Mouse (Mus musculus): Measurements from ENCODE around the gene Gsto2.

Gene Gsto2

GRCm38 (mm10) chr19:47890489-47891130, 25.3 kb downstream of the Gsto2 start:
- intact Hi-C loops (cut with DNase I) = no loop called here

GRCm38 (mm10) chr19:47891562-47892312, 26.4 kb downstream of the Gsto2 start:
- intact Hi-C loops (cut with DNase I) = no loop called here

- intact Hi-C loops (cut with DNase I) = no loop called here
These were observed 27.8 kb downstream of the Gsto2 start for GRCm38 (mm10) chr19:47893092-47893491.

- intact Hi-C loops (cut with DNase I) = no loop called here
These were observed 33.2 kb downstream of the Gsto2 start for GRCm38 (mm10) chr19:47898472-47899079.

- intact Hi-C loops (cut with DNase I) = no loop called here
These were observed 34.7 kb downstream of the Gsto2 start for GRCm38 (mm10) chr19:47900012-47900411.

- intact Hi-C loops (cut with DNase I) = no loop called here
These were observed 35.2 kb downstream of the Gsto2 start for GRCm38 (mm10) chr19:47900558-47900957.

- intact Hi-C loops (cut with DNase I) = no loop called here
These were observed 37.2 kb downstream of the Gsto2 start for GRCm38 (mm10) chr19:47902316-47903201.

- intact Hi-C loops (cut with DNase I) = no loop called here
These were observed 38.3 kb downstream of the Gsto2 start for GRCm38 (mm10) chr19:47903679-47904078.

- intact Hi-C loops (cut with DNase I) = no loop called here
These were observed 39.7 kb downstream of the Gsto2 start for GRCm38 (mm10) chr19:47905081-47905480.

GRCm38 (mm10) chr19:47905603-47906002, 40.3 kb downstream of the Gsto2 start:
- intact Hi-C loops (cut with DNase I) = no loop called here

GRCm38 (mm10) chr19:47907596-47907995, 42.3 kb downstream of the Gsto2 start:
- intact Hi-C loops (cut with DNase I) = no loop called here

- intact Hi-C loops (cut with DNase I) = no loop called here
These were observed 43.6 kb downstream of the Gsto2 start for GRCm38 (mm10) chr19:47908961-47909371.

- intact Hi-C loops (cut with DNase I) = no loop called here
These were observed 44.2 kb downstream of the Gsto2 start for GRCm38 (mm10) chr19:47909387-47910116.

- intact Hi-C loops (cut with DNase I) = no loop called here
These were observed 44.8 kb downstream of the Gsto2 start for GRCm38 (mm10) chr19:47910117-47910618.

- intact Hi-C loops (cut with DNase I) = no loop called here
These were observed 45.4 kb downstream of the Gsto2 start for GRCm38 (mm10) chr19:47910751-47911150.

GRCm38 (mm10) chr19:47913344-47913743, 48.0 kb downstream of the Gsto2 start:
- intact Hi-C loops (cut with DNase I) = no loop called here

- intact Hi-C loops (cut with DNase I) = no loop called here
These were observed 48.9 kb downstream of the Gsto2 start for GRCm38 (mm10) chr19:47914191-47914590.

GRCm38 (mm10) chr19:47915251-47915650, 49.9 kb downstream of the Gsto2 start:
- intact Hi-C loops (cut with DNase I) = no loop called here

GRCm38 (mm10) chr19:47917396-47917795, 52.1 kb downstream of the Gsto2 start:
- intact Hi-C loops (cut with DNase I) = no loop called here

GRCm38 (mm10) chr19:47918016-47918415, 52.7 kb downstream of the Gsto2 start:
- intact Hi-C loops (cut with DNase I) = no loop called here
